Mouse (Mus musculus): Measurements from ENCODE around the gene Rngtt. TPM values are rescaled to one million over a fixed set of nuclear protein-coding genes. Genes with fewer than 3 reads are reported as not detected.

Gene Rngtt
- total and polyA plus RNA-seq, 3 experiments: 2.5 to 37.4 (median 33.4) TPM

- DNase-seq: no peak
Measured at GRCm38 (mm10) chr4:33514108-33515000, 204.2 kb downstream of the Rngtt start.

GRCm38 (mm10) chr4:33520196-33520595 is 210.1 kb downstream of the Rngtt start:
- DNase-seq: no peak

GRCm38 (mm10) chr4:33520938-33521337 is 210.8 kb downstream of the Rngtt start:
- no peak for DNase-seq

DNA sequence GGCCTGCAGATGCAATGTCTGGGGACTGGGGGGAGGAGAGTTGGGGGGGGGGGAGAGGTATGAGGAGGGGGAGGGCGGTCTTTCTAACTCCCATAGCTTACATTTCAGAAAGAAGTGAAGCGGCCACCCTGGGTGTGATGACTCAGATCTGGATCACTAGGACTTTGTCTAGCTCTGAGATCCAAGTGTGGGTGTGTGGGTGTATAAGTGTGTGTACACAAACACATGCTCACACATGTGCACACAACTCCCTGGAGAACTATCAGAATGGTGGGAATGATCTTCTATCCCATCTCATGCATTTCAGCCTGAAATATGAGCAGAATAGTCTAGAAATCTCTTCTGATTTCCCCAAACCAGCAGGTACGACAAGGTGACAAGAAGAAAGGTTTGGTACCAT is 213.7 kb downstream of the Rngtt start:
- no peak for DNase-seq

- DNase-seq: peak; percentile 90
Measured at GRCm38 (mm10) chr4:33524481-33525141, 214.5 kb downstream of the Rngtt start.

- no peak for DNase-seq
Measured at GRCm38 (mm10) chr4:33525272-33525671, 215.2 kb downstream of the Rngtt start.

- DNase-seq: peak; percentile 27
Measured at GRCm38 (mm10) chr4:33526092-33526491, 216.0 kb downstream of the Rngtt start.

GRCm38 (mm10) chr4:33526675-33527074 is 216.6 kb downstream of the Rngtt start:
- DNase-seq: no peak

DNA sequence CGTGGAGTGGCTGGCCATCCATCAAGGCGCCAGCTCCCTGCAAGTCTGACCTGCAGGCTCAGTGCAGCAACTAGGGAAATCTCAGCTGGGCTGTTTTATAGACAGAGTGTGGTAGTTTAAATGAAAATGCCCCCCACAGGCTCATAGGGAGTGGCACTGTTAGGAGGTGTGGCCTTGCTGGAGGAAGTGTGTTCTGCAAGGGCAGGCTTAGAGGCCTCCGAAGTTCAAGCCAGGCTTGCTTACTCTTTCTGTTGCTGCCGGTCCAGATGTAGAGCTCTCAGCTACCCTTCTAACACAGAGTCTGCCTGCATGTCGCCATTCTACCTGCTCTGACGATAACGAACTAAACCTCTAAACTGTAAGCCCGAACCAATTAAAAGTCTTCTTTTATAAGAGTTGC is 222.5 kb downstream of the Rngtt start:
- DNase-seq: no peak

GRCm38 (mm10) chr4:33544755-33545576 is 234.9 kb downstream of the Rngtt start:
- DNase-seq: no peak

GRCm38 (mm10) chr4:33545577-33545879 is 235.4 kb downstream of the Rngtt start:
- DNase-seq: no peak

GRCm38 (mm10) chr4:33546278-33546677 is 236.2 kb downstream of the Rngtt start:
- DNase-seq: no peak

- no peak for DNase-seq
Measured at GRCm38 (mm10) chr4:33547315-33547929, 237.3 kb downstream of the Rngtt start.

GRCm38 (mm10) chr4:33549606-33550005 is 239.5 kb downstream of the Rngtt start:
- DNase-seq: no peak

Small RNA genes within 50 kb of the gene (microRNA-seq; reads per million reads assigned to microRNA genes)
- 0 reads per million in 2 experiments for gene Mir8118

Other genes with a start within 250 kb of the Rngtt start
- not detected for gene Gabrr2, start 247.3 kb upstream of the Rngtt start, total RNA-seq (2021)
- gene Gabrr2, start 247.3 kb upstream of the Rngtt start, polyA plus RNA-seq (2012; rRNA removed): 0.22 and 0.95 TPM in 2 replicates
- gene Gabrr1, start 177.8 kb upstream of the Rngtt start, total RNA-seq (2021): under 1 TPM in 1 of 2 experiments, not detected in 1; 0.28 TPM
- gene Gabrr1, start 177.8 kb upstream of the Rngtt start, polyA plus RNA-seq (2012; rRNA removed): 0.07 TPM in 1 of 2 replicates, not detected in the other
- 10 to 100 TPM; 19.5 to 47.0 TPM for gene Pm20d2, start 120.6 kb upstream of the Rngtt start, total RNA-seq (2021)
- gene Pm20d2, start 120.6 kb upstream of the Rngtt start, polyA plus RNA-seq (2012; rRNA removed): 63.8 and 85.1 TPM in 2 replicates
- under 1 TPM; 0.55 to 0.98 TPM for gene Srsf12, start 101.3 kb upstream of the Rngtt start, total RNA-seq (2021)
- 0.22 and 0.85 TPM in 2 replicates for gene Srsf12, start 101.3 kb upstream of the Rngtt start, polyA plus RNA-seq (2012; rRNA removed)
- 100 to 1,000 TPM; 165 to 239 TPM for gene Pnrc1, start 20.1 kb upstream of the Rngtt start, total RNA-seq (2021)
- gene Pnrc1, start 20.1 kb upstream of the Rngtt start, polyA plus RNA-seq (2012; rRNA removed): 205 and 321 TPM in 2 replicates

Data from adrenal gland, adult 2 months (tissue).